Mouse (Mus musculus) heart, embryonic 14.5 days (tissue): ENCODE results near the gene Vwa7. TPM values are rescaled to one million over a fixed set of nuclear protein-coding genes. Genes with fewer than 3 reads are reported as not detected.

Experiments used
- ATAC-seq: fragments of 200-750 bp; cut with Nextera tagmentation; 2 replicates; pipeline ENCODE4 v1.8.0; 2017; ENCODE audit warnings: low read depth, moderate TSS enrichment; ENCODE audit not compliant: insufficient number of reproducible peaks, insufficient read depth, low FRiP score
- H3K27ac ChIP-seq, 2 experiments: fragments of 200-500 bp in 1 of 2; fragments of 300-500 bp in 1 of 2; sonication (generic) in 1 of 2; replicated peaks in 1 of 2; 2 replicates each; pipeline ENCODE4 v1.5.1; 2012 to 2014; ENCODE audit warnings: low read depth in 2 of 2, low read length in 2 of 2, control low read depth in 1 of 2, mild to moderate bottlenecking in 1 of 2, mixed read lengths in 1 of 2; ENCODE audit not compliant: control insufficient read depth in 1 of 2, insufficient read depth in 1 of 2
- H3K27me3 ChIP-seq: fragments of 300-500 bp; sonication (generic); 2 replicates; pipeline ENCODE4 v1.6.1; 2014; ENCODE audit warnings: mild to moderate bottlenecking, low read length, control low read depth; ENCODE audit not compliant: control insufficient read depth, insufficient read depth
- H3K36me3 ChIP-seq: fragments of 300-500 bp; sonication (generic); 2 replicates; pipeline ENCODE4 v1.6.1; 2014; ENCODE audit warnings: mild to moderate bottlenecking, control low read depth, low read length, mixed read lengths; ENCODE audit not compliant: control insufficient read depth, insufficient read depth
- H3K4me1 ChIP-seq, 2 experiments: fragments of 200-500 bp in 1 of 2; fragments of 300-500 bp in 1 of 2; sonication (generic) in 1 of 2; 2 replicates each; pipeline ENCODE4 v1.6.1; 2012 to 2014; ENCODE audit warnings: low read length in 2 of 2, control low read depth in 1 of 2, mixed read lengths in 1 of 2; ENCODE audit not compliant: control insufficient read depth in 2 of 2, insufficient read depth in 2 of 2
- H3K4me2 ChIP-seq: fragments of 300-500 bp; sonication (generic); 2 replicates; pipeline ENCODE4 v1.6.1; 2014; ENCODE audit warnings: mild to moderate bottlenecking, low read length
- H3K4me3 ChIP-seq, 2 experiments: fragments of 200-500 bp in 1 of 2; fragments of 300-500 bp in 1 of 2; sonication (generic) in 1 of 2; 2 replicates each; pipeline ENCODE4 v1.5.1; 2012 to 2014; ENCODE audit warnings: low read length in 2 of 2, mild to moderate bottlenecking in 2 of 2, control low read depth in 1 of 2, low read depth in 1 of 2, moderate library complexity in 1 of 2; ENCODE audit not compliant: control insufficient read depth in 1 of 2, insufficient read depth in 1 of 2
- H3K9ac ChIP-seq: fragments of 300-500 bp; sonication (generic); 2 replicates; pipeline ENCODE4 v1.6.1; 2014; ENCODE audit warnings: mild to moderate bottlenecking, low read length
- H3K9me3 ChIP-seq: fragments of 300-500 bp; sonication (generic); 2 replicates; pipeline ENCODE4 v1.6.1; 2016; ENCODE audit warnings: low read length, control low read depth; ENCODE audit not compliant: control insufficient read depth
- WGBS: fragments of 180-500 bp; shearing (Covaris S2); extraction: QIAGEN DNeasy Blood & Tissue Kit; methylation state at CpG from one replicate; pipeline ENCODE4 v1.1.7; 2014; 5-methylcytosine and 5-hydroxymethylcytosine counted together
- polyA plus RNA-seq: library from polyadenylated mRNA; unstranded; fragments of >200 nt; fragmentation: Nextera tagmentation; extraction: Ambion mirVana; gene quantifications from 2 replicates; pipeline ENCODE4 v1.2.1, GENCODE M21; 2014

Vwa7 gene
- polyA plus RNA-seq, 1 experiment from 2014 or later, result 0.42 TPM

- Histone ChIP-seq H3K4me2 (peak within 1 kb of the TSS; percentile 67), H3K9ac (peak within 1 kb of the TSS; percentile 52), H3K4me3 (peak within 1 kb of the TSS; percentile 19 to 34), H3K4me1 (peaks cover 8 to 13% of the 10 kb centered on the region in 2 experiments), H3K27ac (no peak within 1 kb of the TSS), H3K27me3 (peaks cover 33% of the 10 kb centered on the region), H3K36me3 (peaks cover 25% of the 10 kb centered on the region), H3K9me3 (no peaks in the 10 kb centered on the region)
- ATAC-seq, result no peak
- WGBS, result 2% methylated on average over 48 of the region's 48 CpGs
Observed at GRCm38 (mm10) chr17:35064951-35065947, 48.9 kb downstream of the Vwa7 start, which contains the start of gene Ly6g6c. Gene Ly6g6c (plus strand): TSS chr17:35065388.

DNA sequence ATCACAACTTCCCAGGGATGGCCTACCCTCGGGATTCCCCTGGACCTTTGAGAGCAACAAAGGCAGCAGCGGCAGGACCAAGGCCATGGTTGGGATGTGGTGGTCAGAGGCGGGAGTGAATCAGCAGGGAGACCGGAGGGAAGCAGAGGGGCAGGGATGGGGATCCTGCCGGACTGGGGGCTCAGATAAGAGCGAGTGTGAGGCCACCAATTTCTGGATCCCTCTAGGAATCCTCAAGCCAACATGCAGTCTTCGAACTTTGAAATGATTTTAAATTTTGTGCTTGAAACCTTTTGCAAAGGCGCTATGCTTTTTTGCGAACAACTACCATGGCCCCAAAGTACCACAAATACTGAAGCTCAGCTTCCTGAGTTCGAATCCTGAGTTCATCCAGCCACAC is 49.7 kb downstream of the Vwa7 start, which contains the start of gene Mpig6b:
Mpig6b (minus strand) TSS at position 101 of the 400 bp plus-strand sequence.
- Histone ChIP-seq H3K36me3 (peaks cover 17% of the 10 kb centered on the region), H3K9me3 (no peaks in the 10 kb centered on the region), H3K4me2 (peak within 1 kb of the TSS; percentile 67), H3K4me1 (peaks cover 6 to 8% of the 10 kb centered on the region in 2 experiments; a peak in 2 of 4 replicates), H3K27me3 (peaks cover 33% of the 10 kb centered on the region), H3K9ac (peak within 1 kb of the TSS; percentile 52), H3K4me3 (peak within 1 kb of the TSS; percentile 19 to 34), H3K27ac (no peak within 1 kb of the TSS)
- 48% methylated on average over 10 of the region's 10 CpGs for WGBS
- no peak for ATAC-seq

- peaks cover 6 to 8% of the 10 kb centered on the region in 2 experiments; a peak in 2 of 4 replicates for H3K4me1 ChIP-seq
- WGBS, result 72% methylated on average over 17 of the region's 17 CpGs
- H3K4me3 ChIP-seq, result no peak overlapping the region
- no peak overlapping the region for H3K27ac ChIP-seq
- peaks cover 33% of the 10 kb centered on the region for H3K27me3 ChIP-seq
- no peaks in the 10 kb centered on the region for H3K36me3 ChIP-seq
- no peak overlapping the region for H3K4me2 ChIP-seq
- H3K9ac ChIP-seq, result no peak overlapping the region
- ATAC-seq, result no peak
- H3K9me3 ChIP-seq, result no peaks in the 10 kb centered on the region
Observed at GRCm38 (mm10) chr17:35068213-35068914, 52.0 kb downstream of the Vwa7 start.

GRCm38 (mm10) chr17:35070556-35071229 is 54.3 kb downstream of the Vwa7 start:
- no peak for ATAC-seq
- Histone ChIP-seq H3K36me3 (no peaks in the 10 kb centered on the region), H3K9ac (no peak overlapping the region), H3K4me3 (no peak overlapping the region), H3K27ac (no peak overlapping the region), H3K9me3 (no peaks in the 10 kb centered on the region), H3K4me2 (no peak overlapping the region), H3K27me3 (peaks cover 17% of the 10 kb centered on the region), H3K4me1 (peaks cover 0 to under 1% of the 10 kb centered on the region in 2 experiments; a peak in 1 of 4 replicates)
- WGBS, result 33% methylated on average over 6 of the region's 6 CpGs

DNA sequence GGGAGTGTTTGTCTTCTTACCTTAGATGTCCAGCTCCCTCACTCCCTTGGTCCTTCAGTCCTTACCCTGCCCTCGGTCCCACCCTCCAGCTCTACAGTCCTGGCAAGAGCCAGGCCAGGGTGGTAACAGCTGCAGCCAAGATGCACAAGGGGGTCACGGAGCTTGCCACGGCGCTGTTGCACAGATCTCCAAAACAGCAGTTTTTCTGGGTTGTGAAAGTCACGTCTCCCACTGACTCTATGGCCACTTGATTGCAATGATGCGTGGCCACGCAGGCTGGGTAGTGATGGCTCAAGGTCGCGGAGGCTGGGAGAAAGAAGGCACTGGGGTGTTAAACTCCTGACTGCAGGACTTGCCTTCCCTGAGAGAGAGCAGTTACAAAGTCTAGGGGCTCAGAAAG is 55.1 kb downstream of the Vwa7 start:
- H3K9ac ChIP-seq, result no peak overlapping the region
- no peak overlapping the region for H3K4me3 ChIP-seq
- H3K9me3 ChIP-seq, result no peaks in the 10 kb centered on the region
- WGBS, result 79% methylated on average over 9 of the region's 9 CpGs
- H3K4me1 ChIP-seq, result no peaks in the 10 kb centered on the region; a peak in 1 of 4 replicates
- no peak overlapping the region for H3K27ac ChIP-seq
- peaks cover 12% of the 10 kb centered on the region for H3K27me3 ChIP-seq
- H3K4me2 ChIP-seq, result no peak overlapping the region
- no peaks in the 10 kb centered on the region for H3K36me3 ChIP-seq
- ATAC-seq, result no peak

DNA sequence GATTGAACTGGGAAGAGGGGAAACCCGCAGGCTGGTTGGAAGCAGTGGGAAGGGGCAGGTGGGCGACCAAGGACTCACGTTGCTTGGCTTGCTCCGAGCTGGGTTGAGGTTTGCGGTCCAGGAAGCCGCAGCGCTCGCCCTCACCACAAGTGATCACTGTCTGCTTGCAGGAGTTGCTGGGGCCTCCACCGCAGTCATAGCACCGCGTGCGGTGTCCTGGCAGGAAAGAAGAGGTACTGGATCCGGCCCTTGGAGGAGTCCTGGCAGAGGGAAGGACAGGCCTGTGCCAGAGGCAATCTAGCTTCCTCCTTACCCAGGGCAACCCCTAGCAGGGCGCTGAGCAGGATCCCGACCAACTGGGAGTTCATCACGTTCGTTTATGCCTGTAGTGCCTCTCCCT is 57.7 kb downstream of the Vwa7 start:
- 47% methylated on average over 17 of the region's 17 CpGs for WGBS
- peaks cover 3 to 11% of the 10 kb centered on the region in 2 experiments; a peak in 3 of 4 replicates for H3K4me1 ChIP-seq
- no peaks in the 10 kb centered on the region for H3K27me3 ChIP-seq
- H3K36me3 ChIP-seq, result no peaks in the 10 kb centered on the region
- H3K4me2 ChIP-seq, result no peak overlapping the region
- no peak for ATAC-seq
- H3K4me3 ChIP-seq, result no peak overlapping the region
- no peak overlapping the region for H3K9ac ChIP-seq
- no peaks in the 10 kb centered on the region for H3K9me3 ChIP-seq
- H3K27ac ChIP-seq, result no peak overlapping the region
